Comparison of ENCODE assay signal across 9 mouse cellular contexts in genomic region chr1:93826540-93826835, GRCm38 (mm10). TPM values are rescaled to one million over a fixed set of nuclear protein-coding genes. Genes with fewer than 3 reads are reported as not detected.
DNase-seq lines count a peak whose midpoint lies in the region; ATAC-seq and TF ChIP-seq lines count a peak whose summit lies in the region.
"Had no signal": no experiment of that assay in that cellular context is flagged by ENCODE, and none has a peak within 500 bp of the region (broad histone marks: within the 10 kb centered on the region; RNA-seq: fewer than 3 reads in every experiment).

No protein-coding gene starts in this region.

- in situ Hi-C loops in ES-E14 (cut with MboI; ENCODE audit: low sequenced_read_pairs in 2 of 2, unreplicated experiment in 2 of 2), result no loop called here

- H3K27me3 ChIP-seq in heart, embryonic 13.5 days (replicated peaks), result no peaks in the 10 kb centered on the region
- H3K27me3 ChIP-seq in forebrain, embryonic 13.5 days, result no peaks in the 10 kb centered on the region
- no peaks in the 10 kb centered on the region for H3K27me3 ChIP-seq in liver, embryonic 14.5 days (ENCODE audit: control insufficient read depth, insufficient read depth, low read length)

- DNase-seq in heart, adult 18-20 months, result no peak
- no peak for DNase-seq in ES-E14 (ENCODE audit: low read depth, low spot score)
- DNase-seq in liver, embryonic 14.5 days (ENCODE audit: low read depth in 3 of 3, low spot score in 3 of 3), result no peak
- DNase-seq in left cerebral cortex, adult 2 months (ENCODE audit: extremely low spot score in 1 of 2, low spot score in 2 of 2), result no peak
- no peak for DNase-seq in adrenal gland, adult 18-20 months (ENCODE audit: low spot score in 2 of 2)
- DNase-seq in thymus, adult 18-20 months, result no peak

- ATAC-seq in heart, embryonic 13.5 days (ENCODE audit: extremely low read depth, insufficient number of reproducible peaks, low FRiP score, low TSS enrichment), result no peak
- no peak for ATAC-seq in forebrain, embryonic 13.5 days
- no peak for ATAC-seq in liver, embryonic 14.5 days (ENCODE audit: insufficient read depth)

- peak overlapping the region; percentile 62 for H3K4me3 ChIP-seq in heart, embryonic 13.5 days
- H3K4me3 ChIP-seq in ES-E14 (ENCODE audit: insufficient read depth in 1 of 2, low read depth in 1 of 2, low read length in 2 of 2, poor library complexity in 1 of 2, severe bottlenecking in 1 of 2), result peak overlapping the region; percentile 2 to 74; a peak in 2 of 4 replicates
- H3K4me3 ChIP-seq in forebrain, embryonic 13.5 days, result no peak overlapping the region
- H3K4me3 ChIP-seq in liver, embryonic 14.5 days (ENCODE audit: insufficient read depth in 1 of 2, low read depth in 2 of 2, low read length in 2 of 2), result peak overlapping the region in 1 of 2 experiments; percentile 72; a peak in 2 of 4 replicates
- H3K4me3 ChIP-seq in left cerebral cortex, adult 2 months, result no peak overlapping the region

- no peak for TF ChIP-seq CTCF in liver, embryonic 14.5 days (IDR thresholded peaks at IDR 0.05; ENCODE audit: low read depth)
- TF ChIP-seq CTCF in left cerebral cortex, adult 2 months (IDR thresholded peaks at IDR 0.05), result no peak

- H3K9ac ChIP-seq in heart, embryonic 13.5 days, result peak overlapping the region; percentile 83; the same call in 1 of the 2 replicates
- H3K9ac ChIP-seq in ES-E14 (ENCODE audit: insufficient read depth, low read depth, low read length, poor library complexity, severe bottlenecking), result peak overlapping the region; percentile 12; the same call in 1 of the 2 replicates
- H3K9ac ChIP-seq in forebrain, embryonic 13.5 days, result no peak overlapping the region
- peak overlapping the region; percentile 82; the same call in 1 of the 2 replicates for H3K9ac ChIP-seq in liver, embryonic 14.5 days (replicated peaks)

- peaks cover 29% of the 10 kb centered on the region for H3K36me3 ChIP-seq in heart, embryonic 13.5 days
- H3K36me3 ChIP-seq in ES-E14 (ENCODE audit: control insufficient read depth, insufficient read depth, low read length, poor library complexity, severe bottlenecking), result peaks cover under 1% of the 10 kb centered on the region; the same call in 1 of the 2 replicates
- H3K36me3 ChIP-seq in forebrain, embryonic 13.5 days (ENCODE audit: poor library complexity, severe bottlenecking), result peaks cover under 1% of the 10 kb centered on the region; the same call in 1 of the 2 replicates
- no peaks in the 10 kb centered on the region; the same call in 1 of the 2 replicates for H3K36me3 ChIP-seq in liver, embryonic 14.5 days (replicated peaks; ENCODE audit: control insufficient read depth, insufficient read depth, low read depth)

- peak overlapping the region; percentile 84 for H3K4me2 ChIP-seq in heart, embryonic 13.5 days
- H3K4me2 ChIP-seq in forebrain, embryonic 13.5 days, result peak overlapping the region; percentile 78
- H3K4me2 ChIP-seq in liver, embryonic 14.5 days (ENCODE audit: low read depth), result peak overlapping the region; percentile 99

- H3K9me3 ChIP-seq in heart, embryonic 13.5 days, result no peaks in the 10 kb centered on the region
- no peaks in the 10 kb centered on the region for H3K9me3 ChIP-seq in ES-E14 (ENCODE audit: control insufficient read depth, insufficient read depth, low read depth, low read length)
- no peaks in the 10 kb centered on the region for H3K9me3 ChIP-seq in forebrain, embryonic 13.5 days (replicated peaks)
- no peaks in the 10 kb centered on the region for H3K9me3 ChIP-seq in liver, embryonic 14.5 days (ENCODE audit: control insufficient read depth, low read length)

- intact Hi-C loops in left cerebral cortex, adult 2 months (cut with DNase I), result no loop called here

- TF ChIP-seq EP300 in liver, embryonic 14.5 days (IDR thresholded peaks at IDR 0.05; ENCODE audit: low read depth), result no peak

- peaks cover 17% of the 10 kb centered on the region for H3K4me1 ChIP-seq in heart, embryonic 13.5 days
- peaks cover 0 to 6% of the 10 kb centered on the region in 2 experiments; a peak in 2 of 4 replicates for H3K4me1 ChIP-seq in ES-E14 (ENCODE audit: control insufficient read depth in 2 of 2, insufficient read depth in 2 of 2, low read length in 2 of 2, poor library complexity in 1 of 2)
- peaks cover 16% of the 10 kb centered on the region for H3K4me1 ChIP-seq in forebrain, embryonic 13.5 days
- H3K4me1 ChIP-seq in liver, embryonic 14.5 days (replicated peaks; ENCODE audit: control insufficient read depth in 2 of 2, insufficient read depth in 2 of 2, low read length in 1 of 2), result peaks cover 13 to 17% of the 10 kb centered on the region in 2 experiments

- H3K27ac ChIP-seq in heart, embryonic 13.5 days (replicated peaks), result no peak overlapping the region
- H3K27ac ChIP-seq in ES-E14 (ENCODE audit: insufficient read depth, low read depth, low read length, poor library complexity, severe bottlenecking), result no peak overlapping the region
- H3K27ac ChIP-seq in forebrain, embryonic 13.5 days, result no peak overlapping the region
- no peak overlapping the region for H3K27ac ChIP-seq in liver, embryonic 14.5 days
- no peak overlapping the region for H3K27ac ChIP-seq in left cerebral cortex, adult 2 months

- WGBS in heart, embryonic 13.5 days, result 93% methylated on average over 9 of the region's 9 CpGs
- 98% methylated on average over 9 of the region's 9 CpGs for WGBS in forebrain, embryonic 13.5 days
- WGBS in liver, embryonic 14.5 days (ENCODE audit: insufficient replicate concordance), result 87% methylated on average over 9 of the region's 9 CpGs

TF ChIP-seq in ES-E14, 5 proteins besides CTCF, POLR2A, EP300 and RAD21:
- TF ChIP-seq ZC3H11A (IDR thresholded peaks at IDR 0.05; ENCODE audit: borderline replicate concordance, low read depth, low read length), result no peak
- TF ChIP-seq MAFK (IDR thresholded peaks at IDR 0.05; ENCODE audit: insufficient read depth, low read depth, low read length), result no peak
- no peak for TF ChIP-seq ZNF384 (IDR thresholded peaks at IDR 0.05; ENCODE audit: low read depth, low read length)
- no peak for TF ChIP-seq HCFC1 (IDR thresholded peaks at IDR 0.05; ENCODE audit: borderline replicate concordance, insufficient read depth, low read length)
- TF ChIP-seq CHD2 (IDR thresholded peaks at IDR 0.05; ENCODE audit: low read depth, low read length), result no peak

RNA-seq across cellular contexts. Expression of gene D2hgdh, which starts 1.8 kb away (rescaled TPM):
- 12.5 and 13.0 TPM in 2 replicates for polyA plus RNA-seq in heart, embryonic 13.5 days (2015; fragmentation: Nextera tagmentation; extraction: Ambion mirVana)
- total RNA-seq in heart, adult 18-20 months (2021), result 10 to 100 TPM; 42.3 to 50.3 TPM
- total RNA-seq in ES-E14 (2012; rRNA removed), result 10.9 and 11.0 TPM in 2 replicates
- polyA plus RNA-seq in forebrain, embryonic 13.5 days (2015; fragmentation: Nextera tagmentation; extraction: Ambion mirVana), result 14.7 and 15.0 TPM in 2 replicates
- 6.4 and 6.8 TPM in 2 replicates for polyA plus RNA-seq in liver, embryonic 14.5 days (2012; rRNA removed)
- 3.7 and 5.0 TPM in 2 replicates for polyA plus RNA-seq in liver, embryonic 14.5 days (2014; fragmentation: Nextera tagmentation; extraction: Ambion mirVana)
- total RNA-seq in left cerebral cortex, adult 2 months (2021), result 10 to 100 TPM; 12.6 to 14.2 TPM
- 10 to 100 TPM; 50.8 to 68.1 TPM for total RNA-seq in adrenal gland, adult 18-20 months (2021)

RNA-seq across cellular contexts. Expression of gene Ing5, which starts 22.7 kb away (rescaled TPM):
- polyA plus RNA-seq in heart, embryonic 13.5 days (2015; fragmentation: Nextera tagmentation; extraction: Ambion mirVana), result 12.2 and 12.5 TPM in 2 replicates
- total RNA-seq in heart, adult 18-20 months (2021), result 10 to 100 TPM; 10.9 to 13.4 TPM
- 23.2 and 26.5 TPM in 2 replicates for total RNA-seq in ES-E14 (2012; rRNA removed)
- 14.2 and 15.8 TPM in 2 replicates for polyA plus RNA-seq in forebrain, embryonic 13.5 days (2015; fragmentation: Nextera tagmentation; extraction: Ambion mirVana)
- 5.3 and 6.9 TPM in 2 replicates for polyA plus RNA-seq in liver, embryonic 14.5 days (2012; rRNA removed)
- polyA plus RNA-seq in liver, embryonic 14.5 days (2014; fragmentation: Nextera tagmentation; extraction: Ambion mirVana), result 7.6 and 9.6 TPM in 2 replicates
- total RNA-seq in left cerebral cortex, adult 2 months (2021), result 10 to 100 TPM; 12.8 to 15.2 TPM
- 10 to 100 TPM; 16.4 to 16.9 TPM for total RNA-seq in adrenal gland, adult 18-20 months (2021)

RNA-seq across cellular contexts. Expression of gene Dtymk, which starts 24.8 kb away (rescaled TPM):
- 154 and 178 TPM in 2 replicates for polyA plus RNA-seq in heart, embryonic 13.5 days (2015; fragmentation: Nextera tagmentation; extraction: Ambion mirVana)
- 10 to 100 TPM; 20.3 to 22.7 TPM for total RNA-seq in heart, adult 18-20 months (2021)
- total RNA-seq in ES-E14 (2012; rRNA removed), result 304 and 331 TPM in 2 replicates
- polyA plus RNA-seq in forebrain, embryonic 13.5 days (2015; fragmentation: Nextera tagmentation; extraction: Ambion mirVana), result 234 and 245 TPM in 2 replicates
- polyA plus RNA-seq in liver, embryonic 14.5 days (2012; rRNA removed), result 99.0 and 128 TPM in 2 replicates
- polyA plus RNA-seq in liver, embryonic 14.5 days (2014; fragmentation: Nextera tagmentation; extraction: Ambion mirVana), result 148 and 150 TPM in 2 replicates
- total RNA-seq in left cerebral cortex, adult 2 months (2021), result 10 to 100 TPM; 50.8 to 52.5 TPM
- 10 to 100 TPM; 54.6 to 57.5 TPM for total RNA-seq in adrenal gland, adult 18-20 months (2021)

RNA-seq across cellular contexts. Expression of gene Gal3st2, which starts 34.6 kb away (rescaled TPM):
- 0.15 TPM in 1 of 2 replicates, not detected in the other for polyA plus RNA-seq in heart, embryonic 13.5 days (2015; fragmentation: Nextera tagmentation; extraction: Ambion mirVana)
- total RNA-seq in heart, adult 18-20 months (2021), result under 1 TPM in 1 of 2 experiments, not detected in 1; 0.54 TPM
- total RNA-seq in ES-E14 (2012; rRNA removed), result not detected in 2 replicates
- not detected in 2 replicates for polyA plus RNA-seq in forebrain, embryonic 13.5 days (2015; fragmentation: Nextera tagmentation; extraction: Ambion mirVana)
- not detected in 2 replicates for polyA plus RNA-seq in liver, embryonic 14.5 days (2012; rRNA removed)
- polyA plus RNA-seq in liver, embryonic 14.5 days (2014; fragmentation: Nextera tagmentation; extraction: Ambion mirVana), result not detected in 2 replicates
- total RNA-seq in left cerebral cortex, adult 2 months (2021), result under 1 TPM in 1 of 2 experiments, not detected in 1; 0.16 TPM
- not detected for total RNA-seq in adrenal gland, adult 18-20 months (2021)
- polyA plus RNA-seq: gonadal fat pad, adult 2 months had no signal

Comparison
In these comparisons a context has a peak if more than half of its experiments do, and no peak if none do; other contexts are left out.
1. H3K4me3 ChIP-seq: peak in heart, embryonic 13.5 days (single experiment) and ES-E14 (2 of 2); none in forebrain, embryonic 13.5 days (single experiment) and left cerebral cortex, adult 2 months (single experiment).
2. Peak in every context shown above with its lines, with median percentiles within 50 percentile points of each other: H3K4me2 ChIP-seq.